Mouse (Mus musculus) neural tube, embryonic 12.5 days (tissue): ENCODE results near the gene Zfp58. TPM values are rescaled to one million over a fixed set of nuclear protein-coding genes. Genes with fewer than 3 reads are reported as not detected.
"Not testable (repeated sequence)": the region's sequence is repeated elsewhere in the genome, so short reads cannot be mapped to it uniquely, and the experiment has no call there.

Experiments
- ATAC-seq: fragments of 200-750 bp; cut with Nextera tagmentation; 2 replicates; pipeline ENCODE4 v1.8.0; 2017; ENCODE audit warnings: low read depth, mild to moderate bottlenecking, moderate TSS enrichment, moderate library complexity; ENCODE audit not compliant: low FRiP score
- H3K27ac ChIP-seq: fragments of 300-500 bp; sonication (generic); 2 replicates; pipeline ENCODE4 v1.5.1; 2016
- H3K27me3 ChIP-seq: fragments of 300-500 bp; sonication (generic); replicated peaks from 2 replicates; pipeline ENCODE4 v1.6.1; 2016; ENCODE audit warnings: mild to moderate bottlenecking
- H3K36me3 ChIP-seq: fragments of 300-500 bp; sonication (generic); 2 replicates; pipeline ENCODE4 v1.6.1; 2016; ENCODE audit warnings: mild to moderate bottlenecking
- H3K4me1 ChIP-seq: fragments of 300-500 bp; sonication (generic); 2 replicates; pipeline ENCODE4 v1.6.1; 2016
- H3K4me2 ChIP-seq: fragments of 300-500 bp; sonication (generic); replicated peaks from 2 replicates; pipeline ENCODE4 v1.6.1; 2016; ENCODE audit warnings: mild to moderate bottlenecking
- H3K4me3 ChIP-seq: fragments of 300-500 bp; sonication (generic); 2 replicates; pipeline ENCODE4 v1.5.1; 2016
- H3K9ac ChIP-seq: fragments of 300-500 bp; sonication (generic); 2 replicates; pipeline ENCODE4 v1.6.1; 2016; ENCODE audit warnings: mild to moderate bottlenecking
- H3K9me3 ChIP-seq: fragments of 300-500 bp; sonication (generic); 2 replicates; pipeline ENCODE4 v1.6.1; 2016; ENCODE audit warnings: mild to moderate bottlenecking
- WGBS: fragments of 180-500 bp; shearing (Covaris S2); methylation state at CpG from one replicate; pipeline ENCODE4 v1.1.7; 2016; 5-methylcytosine and 5-hydroxymethylcytosine counted together
- polyA plus RNA-seq: library from polyadenylated mRNA; unstranded; fragments of >200 nt; fragmentation: Nextera tagmentation; extraction: Ambion mirVana; gene quantifications from 2 replicates; pipeline ENCODE4 v1.2.1, GENCODE M21; 2016

Gene Zfp58
- polyA plus RNA-seq: 13.7 and 14.7 TPM in 2 replicates

DNA sequence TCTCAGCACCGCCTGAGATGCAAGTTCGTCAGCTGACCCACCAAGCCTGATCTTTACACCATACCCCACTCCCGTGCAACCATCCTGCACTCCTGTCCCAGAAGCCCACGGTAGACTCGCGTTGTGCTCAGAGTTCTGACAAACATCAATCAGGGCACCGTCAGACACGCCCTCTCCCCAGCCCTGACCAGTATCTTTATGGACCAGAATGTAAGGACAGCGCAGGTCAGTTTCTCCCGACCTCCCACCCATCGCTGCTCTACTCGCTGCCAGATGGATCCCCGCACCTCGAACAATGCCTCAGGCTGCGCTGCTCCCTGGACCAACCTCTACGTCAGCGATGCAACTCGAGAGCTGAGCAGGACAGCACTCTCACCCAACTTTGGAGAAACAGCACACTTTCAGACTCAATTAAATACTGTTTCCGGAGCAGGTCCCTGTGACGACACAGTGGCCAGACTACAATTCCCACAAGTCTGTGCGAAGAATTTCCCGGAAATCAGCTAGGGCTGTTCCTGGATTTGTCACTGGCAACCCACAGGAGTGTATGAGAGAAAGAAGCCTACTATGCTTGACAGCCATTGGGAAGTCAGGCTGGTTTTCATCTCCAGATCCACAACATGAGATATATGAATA lies at the start of gene Zfp58:
Gene Zfp58, minus strand, starts transcription at position 472 of the 636 bp plus-strand sequence.
- Histone ChIP-seq H3K4me1 (peaks cover 7% of the 10 kb centered on the region), H3K4me3 (peak within 1 kb of the TSS; percentile 75), H3K4me2 (peak within 1 kb of the TSS; percentile 82), H3K9me3 (no peaks in the 10 kb centered on the region), H3K36me3 (peaks cover 2% of the 10 kb centered on the region; the same call in 1 of the 2 replicates), H3K9ac (peak within 1 kb of the TSS; percentile 65), H3K27me3 (no peaks in the 10 kb centered on the region), H3K27ac (no peak within 1 kb of the TSS)
- ATAC-seq: peak; percentile 95
- under 1% methylated on average over 22 of the region's 22 CpGs for WGBS

DNA sequence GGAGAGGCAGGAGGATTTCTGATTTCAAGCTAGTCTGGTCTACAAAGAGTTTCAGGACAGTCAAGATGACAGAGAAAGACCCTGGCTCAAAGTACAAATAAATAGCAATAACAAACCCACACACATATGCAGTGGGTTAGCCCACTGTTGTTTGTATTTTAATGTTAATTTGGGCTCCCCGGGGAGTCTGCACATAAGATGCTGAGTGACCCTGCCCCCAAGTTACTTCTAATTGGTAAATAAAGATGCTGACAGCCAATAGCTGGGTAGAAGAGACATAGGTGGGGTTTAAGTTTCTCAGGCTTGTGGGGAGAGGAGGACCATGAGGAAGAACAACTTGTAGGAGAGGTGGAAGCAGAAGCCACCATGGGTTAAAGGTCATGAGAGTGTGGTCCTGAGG lies 45.6 kb upstream of the Zfp58 start:
- Histone ChIP-seq H3K4me3 (no peak overlapping the region), H3K27ac (no peak overlapping the region), H3K36me3 (peaks cover 42% of the 10 kb centered on the region), H3K9ac (no peak overlapping the region), H3K4me1 (no peaks in the 10 kb centered on the region), H3K9me3 (0 out of 2 replicates have a peak, but pooled peaks cover 5% of the 10 kb centered on the region), H3K27me3 (no peaks in the 10 kb centered on the region), H3K4me2 (no peak overlapping the region)
- WGBS: 65% methylated on average over 1 of the region's 1 CpGs
- ATAC-seq: no peak

DNA sequence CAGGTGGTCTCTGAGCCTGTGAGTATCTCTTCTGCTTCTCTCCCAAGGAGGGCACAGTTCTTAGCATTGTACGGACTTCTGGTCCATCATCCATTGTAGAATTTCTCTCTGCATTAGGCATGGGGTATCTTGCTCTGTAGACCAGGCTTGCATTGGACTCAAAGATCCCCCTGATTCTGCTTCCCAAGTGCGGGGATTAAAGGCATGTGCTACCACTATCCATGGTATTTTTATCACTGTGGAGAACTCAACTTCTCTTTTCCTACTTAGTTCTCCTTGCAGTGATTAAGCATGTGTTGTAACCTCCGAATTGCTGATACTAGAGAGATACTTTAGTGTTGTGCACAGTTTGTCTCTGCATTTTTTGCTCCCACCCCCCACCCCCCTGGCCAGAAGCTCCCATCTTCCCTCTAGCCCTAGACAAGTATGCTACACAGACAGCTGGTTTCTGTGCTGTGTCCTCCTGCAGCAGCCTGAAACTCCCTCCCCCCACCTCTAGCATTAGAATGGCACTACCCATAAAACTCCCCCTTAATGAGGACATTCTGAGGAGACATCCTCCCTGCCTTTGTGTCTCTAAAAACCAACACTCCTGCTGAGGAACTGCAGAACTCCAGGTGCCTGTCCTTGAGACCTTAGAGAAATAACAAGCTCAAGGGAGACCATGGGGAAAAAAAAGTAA lies 26.8 kb upstream of the Zfp58 start:
- Histone ChIP-seq H3K9me3 (no peaks in the 10 kb centered on the region), H3K4me3 (no peak overlapping the region), H3K27ac (no peak overlapping the region), H3K36me3 (no peaks in the 10 kb centered on the region), H3K9ac (no peak overlapping the region), H3K4me1 (peaks cover 12% of the 10 kb centered on the region; the same call in 1 of the 2 replicates), H3K4me2 (no peak overlapping the region), H3K27me3 (no peaks in the 10 kb centered on the region)
- WGBS: 51% methylated on average over 3 of the region's 3 CpGs
- ATAC-seq: no peak

DNA sequence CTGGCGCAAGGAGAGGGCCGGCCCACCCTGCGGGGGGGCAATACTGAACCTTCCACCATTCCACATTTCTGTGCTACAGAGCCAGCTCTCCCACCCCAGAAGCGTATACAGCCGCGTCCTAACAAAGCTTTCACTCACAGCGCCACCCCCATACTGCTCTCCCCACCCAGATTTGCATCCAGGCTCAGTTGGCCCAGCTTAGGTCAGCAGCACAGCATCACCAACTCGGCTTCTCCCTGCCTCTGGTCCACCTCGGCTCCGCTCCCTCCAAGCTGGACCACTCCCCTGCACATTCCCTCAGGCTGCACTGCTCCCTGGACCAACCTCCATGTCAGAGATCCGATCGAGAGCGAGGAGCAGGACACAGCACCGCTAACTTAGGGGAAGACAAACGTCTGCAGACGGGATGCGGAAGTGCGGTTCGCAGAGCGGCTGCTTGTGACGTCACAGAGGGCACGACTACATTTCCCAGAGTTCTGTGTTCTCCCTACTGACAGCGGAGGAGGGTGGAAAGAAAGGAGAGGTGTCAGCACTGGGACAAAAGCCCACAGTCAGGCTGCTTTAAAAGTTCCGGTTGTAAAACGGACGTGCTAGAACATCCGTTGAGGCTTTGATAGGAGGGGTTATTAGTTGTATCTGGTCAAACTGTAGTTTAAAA lies 25.5 kb upstream of the Zfp58 start, which contains the start of the genes Gm26965 and Zfp87:
Gene Gm26965, minus strand, starts transcription at position 399 of the 658 bp plus-strand sequence.
Gene Zfp87, minus strand, starts transcription at position 425 of the 658 bp plus-strand sequence.
- peaks cover 12% of the 10 kb centered on the region; the same call in 1 of the 2 replicates for H3K4me1 ChIP-seq
- H3K4me3 ChIP-seq: peak within 1 kb of the TSS; percentile 72
- no peaks in the 10 kb centered on the region for H3K9me3 ChIP-seq
- no peaks in the 10 kb centered on the region for H3K27me3 ChIP-seq
- peak within 1 kb of the TSS; percentile 80 for H3K9ac ChIP-seq
- H3K4me2 ChIP-seq: peak within 1 kb of the TSS; percentile 74
- H3K27ac ChIP-seq: 0 out of 2 replicates have a peak within 1 kb of the TSS, but pooled peaks have one; percentile 9
- peak; percentile 98 for ATAC-seq
- peaks cover 1% of the 10 kb centered on the region for H3K36me3 ChIP-seq
- under 1% methylated on average over 27 of the region's 27 CpGs for WGBS

DNA sequence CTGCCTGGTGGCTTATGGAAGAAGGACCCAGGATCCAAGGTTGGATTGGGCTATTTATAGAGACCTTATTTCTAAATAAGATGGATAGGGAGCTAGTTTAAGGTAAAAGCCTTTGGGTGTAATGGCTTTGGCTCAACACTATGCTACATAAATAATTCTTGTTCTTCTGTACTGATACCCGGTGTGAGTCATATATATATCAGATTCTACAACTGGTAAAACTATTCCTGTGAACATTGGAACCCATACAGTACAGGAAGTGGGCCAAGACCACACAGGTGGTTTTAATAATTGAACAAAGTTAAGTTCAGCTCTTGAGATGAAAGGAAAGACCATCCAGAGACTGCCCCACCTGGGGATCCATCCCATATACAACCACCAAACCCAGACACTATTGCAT lies 553 bp upstream of the Zfp58 start:
- peak; percentile 19 for ATAC-seq
- 78% methylated on average over 1 of the region's 1 CpGs for WGBS
- H3K4me3 ChIP-seq: no peak overlapping the region
- H3K36me3 ChIP-seq: no peaks in the 10 kb centered on the region
- no peak overlapping the region for H3K9ac ChIP-seq
- no peak overlapping the region for H3K27ac ChIP-seq
- H3K4me1 ChIP-seq: peaks cover 7% of the 10 kb centered on the region
- no peak overlapping the region for H3K4me2 ChIP-seq
- no peaks in the 10 kb centered on the region for H3K9me3 ChIP-seq
- no peaks in the 10 kb centered on the region for H3K27me3 ChIP-seq

DNA sequence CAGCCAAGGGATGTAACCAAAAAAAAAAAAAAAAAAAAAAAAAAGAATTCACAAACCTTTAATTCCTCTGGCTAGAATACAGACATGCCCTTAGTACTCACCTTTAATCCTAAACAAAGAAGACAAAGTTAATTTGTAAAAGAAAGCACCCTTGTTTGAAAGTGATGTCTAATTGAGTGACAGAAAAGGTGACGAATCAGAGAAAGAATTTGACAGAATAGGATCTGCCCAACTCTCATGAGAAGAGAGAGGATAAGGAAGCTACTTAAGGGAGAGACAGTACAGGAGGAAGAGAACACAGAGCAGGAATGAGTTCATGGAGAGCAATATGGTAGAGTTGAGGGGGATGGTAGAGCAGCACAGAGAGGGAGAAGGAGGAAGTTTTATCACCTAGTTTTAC lies 4.7 kb downstream of the Zfp58 start:
- 93% methylated on average over 1 of the region's 1 CpGs for WGBS
- peaks cover 44% of the 10 kb centered on the region for H3K36me3 ChIP-seq
- no peak for ATAC-seq

DNA sequence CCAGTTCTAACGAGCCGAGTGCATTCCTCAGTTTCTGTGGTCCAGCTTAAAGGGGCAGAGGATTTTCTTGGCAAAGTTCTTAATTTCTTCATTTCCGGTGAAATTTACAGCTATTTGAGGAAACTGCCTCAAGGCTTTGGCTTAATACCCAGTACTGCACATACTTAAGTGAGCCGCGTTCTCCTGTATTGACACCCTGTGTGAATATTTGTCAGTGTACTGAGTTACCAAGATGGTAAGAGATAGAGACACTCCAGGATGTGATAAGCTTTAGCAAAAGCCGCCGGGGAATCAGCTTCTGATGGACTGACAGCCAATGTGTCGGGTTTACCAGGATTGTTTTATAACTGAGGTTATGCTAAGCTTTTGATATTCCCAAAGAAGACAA lies 15.9 kb downstream of the Zfp58 start:
- peak overlapping the region; percentile 70 for H3K4me2 ChIP-seq
- H3K27me3 ChIP-seq: no peaks in the 10 kb centered on the region
- peak; percentile 75 for ATAC-seq
- 48% methylated on average over 8 of the region's 8 CpGs for WGBS
- peaks cover 10% of the 10 kb centered on the region for H3K36me3 ChIP-seq
- H3K4me3 ChIP-seq: peak overlapping the region; percentile 57
- no peaks in the 10 kb centered on the region for H3K4me1 ChIP-seq
- peak overlapping the region; percentile 49 for H3K9ac ChIP-seq
- H3K9me3 ChIP-seq: no peaks in the 10 kb centered on the region
- H3K27ac ChIP-seq: no peak overlapping the region

More for the DNA sequence above, 4.7 kb downstream of the Zfp58 start:
- Histone ChIP-seq H3K9me3 (peaks cover 14% of the 10 kb centered on the region), H3K9ac (no peak overlapping the region), H3K4me3 (no peak overlapping the region), H3K4me2 (no peak overlapping the region), H3K27ac (no peak overlapping the region), H3K4me1 (peaks cover 7% of the 10 kb centered on the region), H3K27me3 (no peaks in the 10 kb centered on the region)

DNA sequence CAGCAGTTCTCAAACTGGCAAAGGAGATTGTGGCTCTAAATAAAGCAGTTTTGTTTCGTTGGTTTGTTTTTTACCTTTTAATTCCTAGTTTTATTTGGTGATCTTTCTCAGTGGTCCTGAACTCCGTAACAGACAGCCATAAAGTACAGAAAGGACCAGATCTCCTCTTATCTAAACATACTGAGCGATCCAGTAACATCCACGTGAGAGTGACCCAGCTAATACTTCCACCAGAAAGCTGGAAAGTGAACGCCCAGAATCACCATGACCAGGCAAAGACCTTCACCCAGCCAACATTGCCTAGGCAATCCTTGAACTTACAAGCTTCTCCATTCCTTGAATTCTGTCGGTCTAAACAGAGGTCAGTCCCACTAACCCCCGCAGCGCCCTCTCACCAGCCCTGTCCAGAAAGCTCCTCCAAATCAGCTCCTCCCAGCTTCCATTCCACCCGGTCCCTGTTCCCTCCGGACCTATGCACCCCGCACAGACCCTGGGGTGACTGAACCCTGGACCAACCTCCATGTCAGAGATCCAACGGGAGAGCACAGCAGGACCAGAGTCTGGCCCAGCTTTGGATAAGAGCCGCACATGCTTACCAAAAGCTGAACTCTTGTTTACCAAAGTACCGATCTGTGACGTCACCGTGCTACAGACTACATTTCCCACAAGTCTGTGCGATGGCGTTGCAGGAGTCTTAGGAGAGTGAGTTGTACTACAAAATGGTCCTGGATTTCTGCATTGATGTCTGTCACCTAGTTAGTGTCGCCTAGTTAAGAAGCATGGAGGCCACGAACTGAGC lies 16.5 kb downstream of the Zfp58 start, which contains the start of gene Zfp874b:
Gene Zfp874b, minus strand, starts transcription at position 634 of the 799 bp plus-strand sequence.
- peak within 1 kb of the TSS; percentile 49 for H3K9ac ChIP-seq
- H3K4me3 ChIP-seq: peak within 1 kb of the TSS; percentile 57
- H3K4me2 ChIP-seq: peak within 1 kb of the TSS; percentile 70
- H3K27me3 ChIP-seq: no peaks in the 10 kb centered on the region
- no peaks in the 10 kb centered on the region for H3K9me3 ChIP-seq
- H3K36me3 ChIP-seq: peaks cover 6% of the 10 kb centered on the region
- H3K27ac ChIP-seq: no peak within 1 kb of the TSS
- peak; percentile 90 for ATAC-seq
- WGBS: 5% methylated on average over 20 of the region's 20 CpGs
- no peaks in the 10 kb centered on the region for H3K4me1 ChIP-seq

DNA sequence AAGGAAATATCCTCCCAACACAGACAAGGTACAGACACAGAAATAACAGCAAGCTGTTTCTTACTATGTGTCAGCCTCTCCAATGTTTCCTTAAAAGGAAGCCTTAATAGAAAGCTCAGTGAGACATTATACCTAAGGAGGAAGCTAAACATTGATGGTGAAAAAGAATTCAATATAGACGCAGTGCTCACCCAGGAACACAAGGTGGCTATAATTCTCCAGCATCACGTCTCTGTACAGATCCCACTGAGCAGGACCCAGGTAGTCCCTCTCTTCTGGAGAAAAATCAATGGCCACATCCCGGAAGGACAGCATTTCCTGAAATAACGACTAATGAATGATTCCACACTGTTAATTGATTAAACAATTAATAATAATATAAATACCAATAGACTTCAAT lies 18.8 kb downstream of the Zfp58 start:
- no peak overlapping the region for H3K27ac ChIP-seq
- no peaks in the 10 kb centered on the region for H3K27me3 ChIP-seq
- no peak overlapping the region for H3K4me2 ChIP-seq
- WGBS: 72% methylated on average over 4 of the region's 4 CpGs
- H3K36me3 ChIP-seq: no peaks in the 10 kb centered on the region
- no peak overlapping the region for H3K9ac ChIP-seq
- H3K4me3 ChIP-seq: no peak overlapping the region
- no peaks in the 10 kb centered on the region for H3K4me1 ChIP-seq
- no peak for ATAC-seq
- no peaks in the 10 kb centered on the region for H3K9me3 ChIP-seq

DNA sequence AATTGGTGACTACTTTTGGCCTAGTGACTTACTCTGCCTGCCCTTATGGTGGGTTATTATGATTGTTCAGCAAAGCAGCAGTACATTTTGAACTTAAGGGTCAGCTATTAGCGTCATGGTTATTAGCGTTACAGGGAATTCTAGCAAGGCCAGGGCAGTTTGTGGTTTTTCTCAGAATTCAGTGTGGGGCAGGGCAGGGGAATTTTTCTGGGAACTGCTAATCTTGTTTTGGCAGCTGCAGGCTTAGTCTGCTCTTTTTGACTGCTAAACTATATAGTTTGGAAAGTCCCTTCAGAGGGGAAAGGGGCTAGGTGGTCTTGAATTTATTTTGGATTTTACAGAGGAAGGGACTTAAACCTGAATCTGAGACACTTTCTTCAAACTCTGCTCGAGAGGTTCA lies 31.1 kb downstream of the Zfp58 start:
- Histone ChIP-seq H3K9ac (no peak overlapping the region), H3K4me2 (no peak overlapping the region), H3K27me3 (no peaks in the 10 kb centered on the region), H3K4me1 (no peaks in the 10 kb centered on the region), H3K36me3 (peaks cover 5% of the 10 kb centered on the region), H3K9me3 (no peaks in the 10 kb centered on the region), H3K27ac (no peak overlapping the region), H3K4me3 (no peak overlapping the region)
- ATAC-seq: no peak
- WGBS: 93% methylated on average over 3 of the region's 3 CpGs

DNA sequence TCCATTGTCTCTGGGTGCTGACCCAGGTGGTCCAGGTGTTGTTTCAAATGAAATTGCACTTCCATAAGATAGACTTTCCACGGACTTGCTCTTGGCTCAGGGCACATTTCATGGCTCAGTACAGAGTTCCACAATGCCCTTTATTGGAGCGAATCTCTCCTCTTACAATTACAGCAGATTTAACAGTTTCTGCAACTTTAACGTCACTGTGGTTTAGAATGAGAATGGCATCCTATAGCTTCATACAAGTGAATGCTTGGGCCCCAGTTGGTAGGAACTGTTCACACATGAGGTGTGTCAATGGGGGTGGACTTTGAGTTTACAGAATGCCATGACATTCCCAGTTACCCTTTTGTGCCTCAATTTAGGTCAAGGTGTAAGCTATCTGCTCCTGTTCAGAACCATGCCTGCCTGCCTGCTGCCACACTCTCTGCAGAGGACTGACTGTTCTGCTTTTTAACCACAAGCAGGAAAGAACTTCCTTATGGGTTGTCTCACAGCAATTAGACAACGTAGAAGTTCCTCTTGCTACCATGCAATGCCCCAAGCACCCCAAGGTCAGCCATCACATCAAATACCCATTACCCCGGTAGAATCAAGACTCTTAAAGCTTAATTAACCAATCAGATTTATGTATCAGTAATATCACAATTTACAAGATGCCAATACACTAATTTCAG lies 36.7 kb downstream of the Zfp58 start:
- H3K4me2 ChIP-seq, H3K27me3 ChIP-seq, H3K27ac ChIP-seq, ATAC-seq, H3K9ac ChIP-seq, H3K36me3 ChIP-seq, H3K9me3 ChIP-seq, H3K4me1 ChIP-seq, H3K4me3 ChIP-seq: not testable (repeated sequence)
- 92% methylated on average over 3 of the region's 5 CpGs for WGBS
